Mouse (Mus musculus) liver, embryonic 14.5 days (tissue): Measurements from ENCODE around the gene B130006D01Rik. TPM values are rescaled to one million over a fixed set of nuclear protein-coding genes. Genes with fewer than 3 reads are reported as not detected.
A peak's percentile ranks its signal among the peaks of the same experiment; 100 is the strongest.

Experiments used
- ATAC-seq: fragments of 200-750 bp; cut with Nextera tagmentation; 2 replicates; pipeline ENCODE4 v1.8.0; 2017; ENCODE audit warnings: moderate number of reproducible peaks, mild to moderate bottlenecking, moderate library complexity; ENCODE audit not compliant: insufficient read depth
- DNase-seq, 3 experiments: peaks; one replicate each; pipeline ENCODE4 v3.0.0-alpha.2; 2012 to 2013; ENCODE audit warnings: low read depth in 3 of 3, low spot score in 3 of 3
- H3K27ac ChIP-seq: fragments of 300-500 bp; sonication (generic); 2 replicates; pipeline ENCODE4 v1.5.1; 2014; ENCODE audit warnings: moderate library complexity, mild to moderate bottlenecking, control low read depth, inconsistent platforms
- H3K27me3 ChIP-seq: fragments of 300-500 bp; sonication (generic); 2 replicates; pipeline ENCODE4 v1.6.1; 2014; ENCODE audit warnings: mild to moderate bottlenecking, low read length, moderate library complexity; ENCODE audit not compliant: control insufficient read depth, insufficient read depth
- H3K36me3 ChIP-seq: fragments of 300-500 bp; sonication (generic); replicated peaks from 2 replicates; pipeline ENCODE4 v1.6.1; 2014; ENCODE audit warnings: low read depth; ENCODE audit not compliant: control insufficient read depth, insufficient read depth
- H3K4me1 ChIP-seq, 2 experiments: fragments of 200-500 bp in 1 of 2; fragments of 300-500 bp in 1 of 2; sonication (generic) in 1 of 2; replicated peaks; 2 replicates each; pipeline ENCODE4 v1.6.1; 2012 to 2014; ENCODE audit warnings: antibody characterized with exemption in 1 of 2, inconsistent platforms in 1 of 2, low read length in 1 of 2; ENCODE audit not compliant: control insufficient read depth in 2 of 2, insufficient read depth in 2 of 2
- H3K4me2 ChIP-seq: fragments of 300-500 bp; sonication (generic); 2 replicates; pipeline ENCODE4 v1.6.1; 2014; ENCODE audit warnings: low read depth, mild to moderate bottlenecking, control low read depth, moderate library complexity
- H3K4me3 ChIP-seq, 2 experiments: fragments of 200-500 bp in 1 of 2; fragments of 300-500 bp in 1 of 2; sonication (generic) in 1 of 2; 2 replicates each; pipeline ENCODE4 v1.5.1; 2012 to 2014; ENCODE audit warnings: low read depth in 2 of 2, low read length in 2 of 2, mild to moderate bottlenecking in 2 of 2, control low read depth in 1 of 2, inconsistent platforms in 1 of 2, moderate library complexity in 1 of 2; ENCODE audit not compliant: insufficient read depth in 1 of 2
- H3K9ac ChIP-seq: fragments of 300-500 bp; sonication (generic); replicated peaks from 2 replicates; pipeline ENCODE4 v1.6.1; 2014; ENCODE audit warnings: mild to moderate bottlenecking, control low read depth, moderate library complexity
- H3K9me3 ChIP-seq: fragments of 300-500 bp; sonication (generic); 2 replicates; pipeline ENCODE4 v1.6.1; 2016; ENCODE audit warnings: low read length, mixed read lengths; ENCODE audit not compliant: control insufficient read depth
- CTCF ChIP-seq: IDR thresholded peaks from 2 replicates; pipeline ENCODE4 v1.5.1; 2016; ENCODE audit warnings: antibody characterized with exemption, low read depth, control low read depth
- EP300 ChIP-seq: IDR thresholded peaks from 2 replicates; pipeline ENCODE4 v1.6.1; 2016; ENCODE audit warnings: antibody characterized with exemption, low read depth
- WGBS: fragments of 180-500 bp; shearing (Covaris S2); extraction: QIAGEN DNeasy Blood & Tissue Kit; methylation state at CpG from one replicate; pipeline ENCODE4 v1.1.7; 2014; ENCODE audit not compliant: insufficient replicate concordance; 5-methylcytosine and 5-hydroxymethylcytosine counted together
- polyA plus RNA-seq, 2 experiments: library from polyadenylated mRNA; depleted of rRNA in 1 of 2; stranded (reverse) in 1 of 2; unstranded in 1 of 2; fragments of >200 nt; fragmentation: Nextera tagmentation in 1 of 2; extraction: Ambion mirVana in 1 of 2; gene quantifications; 2 replicates each; pipeline versions ENCODE4 v1.2.1 to v1.2.3; 2012 to 2014

B130006D01Rik gene
- polyA plus RNA-seq, 2 experiments: 0.09 to 0.27 TPM

- Histone ChIP-seq H3K4me1 (no peaks in the 10 kb centered on the region), H3K4me2 (no peak overlapping the region), H3K9me3 (no peaks in the 10 kb centered on the region), H3K4me3 (no peak overlapping the region), H3K9ac (no peak overlapping the region), H3K27me3 (no peaks in the 10 kb centered on the region), H3K27ac (no peak overlapping the region), H3K36me3 (peaks cover 2% of the 10 kb centered on the region; the same call in 1 of the 2 replicates)
- DNase-seq (no peak), ATAC-seq (no peak)
- TF ChIP-seq EP300: no peak
- TF ChIP-seq CTCF: no peak
- 68% methylated on average over 10 of the region's 10 CpGs for whole genome bisulfite sequencing
These were observed 41.9 kb downstream of the B130006D01Rik start for GRCm38 (mm10) chr11:95765334-95765733.

GRCm38 (mm10) chr11:95768244-95768643, 44.9 kb downstream of the B130006D01Rik start:
- Histone ChIP-seq H3K27me3 (no peaks in the 10 kb centered on the region), H3K9me3 (no peaks in the 10 kb centered on the region), H3K36me3 (peaks cover 2% of the 10 kb centered on the region; the same call in 1 of the 2 replicates), H3K4me2 (no peak overlapping the region), H3K9ac (no peak overlapping the region), H3K27ac (no peak overlapping the region), H3K4me3 (no peak overlapping the region), H3K4me1 (0 out of 4 replicates have a peak, but pooled peaks cover 0 to 4% of the 10 kb centered on the region in 2 experiments)
- no peak for ATAC-seq
- no peak for TF ChIP-seq EP300
- TF ChIP-seq CTCF: no peak
- DNase-seq: no peak
- 78% methylated on average over 6 of the region's 6 CpGs for WGBS

GRCm38 (mm10) chr11:95769208-95769607, 45.8 kb downstream of the B130006D01Rik start:
- 87% methylated on average over 10 of the region's 10 CpGs for WGBS
- no peak overlapping the region for H3K9ac ChIP-seq
- H3K36me3 ChIP-seq: peaks cover 2% of the 10 kb centered on the region; the same call in 1 of the 2 replicates
- ATAC-seq: no peak
- 0 out of 4 replicates have a peak, but pooled peaks cover 0 to 6% of the 10 kb centered on the region in 2 experiments for H3K4me1 ChIP-seq
- no peak for DNase-seq
- H3K27ac ChIP-seq: no peak overlapping the region
- H3K9me3 ChIP-seq: no peaks in the 10 kb centered on the region
- no peaks in the 10 kb centered on the region for H3K27me3 ChIP-seq
- no peak overlapping the region for H3K4me3 ChIP-seq
- no peak overlapping the region for H3K4me2 ChIP-seq
- TF ChIP-seq EP300 (no peak), CTCF (no peak)

GRCm38 (mm10) chr11:95770720-95771364, 47.5 kb downstream of the B130006D01Rik start:
- DNase-seq (peak in 1 of 3 experiments; percentile 18), ATAC-seq (no peak)
- TF ChIP-seq CTCF (peak; percentile 59), EP300 (no peak)
- Histone ChIP-seq H3K9me3 (no peaks in the 10 kb centered on the region), H3K4me1 (0 out of 4 replicates have a peak, but pooled peaks cover 0 to 6% of the 10 kb centered on the region in 2 experiments), H3K27me3 (no peaks in the 10 kb centered on the region), H3K4me3 (no peak overlapping the region), H3K36me3 (peaks cover 2% of the 10 kb centered on the region; the same call in 1 of the 2 replicates), H3K27ac (no peak overlapping the region), H3K4me2 (no peak overlapping the region), H3K9ac (no peak overlapping the region)
- WGBS: 67% methylated on average over 9 of the region's 9 CpGs

GRCm38 (mm10) chr11:95771665-95772064, 48.3 kb downstream of the B130006D01Rik start:
- peaks cover 4 to 10% of the 10 kb centered on the region in 2 experiments; a peak in 3 of 4 replicates for H3K4me1 ChIP-seq
- H3K27ac ChIP-seq: no peak overlapping the region
- H3K4me2 ChIP-seq: no peak overlapping the region
- H3K4me3 ChIP-seq: no peak overlapping the region
- WGBS: 87% methylated on average over 8 of the region's 8 CpGs
- no peaks in the 10 kb centered on the region for H3K27me3 ChIP-seq
- ATAC-seq (no peak), DNase-seq (no peak)
- TF ChIP-seq CTCF: no peak
- no peak for TF ChIP-seq EP300
- H3K36me3 ChIP-seq: peaks cover 2% of the 10 kb centered on the region; the same call in 1 of the 2 replicates
- no peaks in the 10 kb centered on the region for H3K9me3 ChIP-seq
- H3K9ac ChIP-seq: no peak overlapping the region
